Mouse (Mus musculus): ENCODE measurements at regions not wholly inside any gene's neighbourhood (a gene's known extent, or its start where the extent isn't known, plus 50 kb on each side); places are given as distances from the start of the nearest gene placed in this dataset.

GRCm38 (mm10) chr4:95466647-95467046 lies 90.7 kb upstream of the Fggy start:
- no peak for TF ChIP-seq CTCF (IDR thresholded peaks at IDR 0.05; ENCODE audit: low read depth)
- TF ChIP-seq EP300 (optimal IDR thresholded peaks at IDR 0.05), result no peak
